Mouse (Mus musculus) liver, postnatal 0 days (tissue): ENCODE data around the gene Olfr434.
A peak's percentile ranks its signal among the peaks of the same experiment; 100 is the strongest.

Experiments used
- CTCF ChIP-seq: sonication (generic); IDR thresholded peaks from 2 replicates; pipeline ENCODE4 v1.5.1; 2016; ENCODE audit warnings: antibody characterized with exemption, low read depth
- EP300 ChIP-seq: IDR thresholded peaks from 2 replicates; pipeline ENCODE4 v1.6.1; 2016; ENCODE audit warnings: antibody characterized with exemption, low read depth, mild to moderate bottlenecking

DNA sequence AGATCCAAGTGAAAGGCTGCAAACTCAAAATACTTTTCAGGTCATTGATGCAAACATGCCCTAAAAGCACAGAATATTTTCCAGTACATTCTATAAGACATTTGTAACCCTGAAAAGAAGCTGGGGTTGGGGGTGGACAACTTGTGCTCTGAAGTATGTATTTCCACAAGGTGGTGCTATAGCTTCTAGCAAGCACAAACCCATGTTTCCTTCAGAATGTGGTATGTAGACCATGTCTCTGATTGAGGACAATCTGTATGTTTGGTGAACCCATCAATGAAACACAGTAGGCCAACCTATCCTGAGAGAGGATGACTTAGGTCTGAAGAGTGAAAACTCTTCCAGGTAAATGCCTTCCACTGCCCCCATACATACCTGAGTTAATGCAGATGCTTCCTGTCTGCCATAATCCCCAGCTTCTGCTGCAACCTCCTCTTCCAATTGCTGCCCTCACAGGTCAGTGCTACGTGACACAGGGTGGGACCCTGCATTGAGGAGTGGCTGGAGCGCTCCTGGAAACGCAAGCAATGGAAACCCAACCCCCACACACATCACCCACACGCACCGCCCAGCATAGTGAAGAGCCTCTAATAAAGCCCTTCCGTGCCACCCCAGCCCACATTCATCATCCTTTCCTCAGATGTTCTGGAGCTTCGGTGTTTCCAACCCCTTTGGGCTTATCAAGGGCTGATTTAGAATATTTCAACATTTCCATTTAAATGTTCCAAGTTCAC is 41.5 kb downstream of the Olfr434 start:
- TF ChIP-seq CTCF: peak; percentile 72
- no peak for TF ChIP-seq EP300
